In genomic region chr6:52203371-52204049, GRCm38 (mm10) we compare ENCODE assay signal across 7 mouse cellular contexts. TPM values are rescaled to one million over a fixed set of nuclear protein-coding genes. Genes with fewer than 3 reads are reported as not detected.
DNase-seq lines count a peak whose midpoint lies in the region; ATAC-seq and TF ChIP-seq lines count a peak whose summit lies in the region.

No protein-coding gene starts in this region.

- peak overlapping the region; percentile 30 for H3K9ac ChIP-seq in ES-E14 (ENCODE audit: insufficient read depth, low read depth, low read length, poor library complexity, severe bottlenecking)
- peak overlapping the region; percentile 68 for H3K9ac ChIP-seq in hindbrain, embryonic 16.5 days (ENCODE audit: low read depth, low read length)
- peak overlapping the region; percentile 21; the same call in 1 of the 2 replicates for H3K9ac ChIP-seq in liver, embryonic 15.5 days

- H3K4me2 ChIP-seq in hindbrain, embryonic 16.5 days (ENCODE audit: low read length): peak overlapping the region; percentile 48
- peak overlapping the region; percentile 61 for H3K4me2 ChIP-seq in liver, embryonic 15.5 days

- no peak for DNase-seq in ES-E14 (ENCODE audit: low read depth, low spot score)
- peak; percentile 60 for DNase-seq in adrenal gland, postnatal 10 days
- no peak for DNase-seq in thymus, adult 18-20 months
- DNase-seq in frontal cortex, postnatal 25 days (ENCODE audit: low spot score in 2 of 2): no peak
- no peak for DNase-seq in thymus, postnatal 25 days

- H3K36me3 ChIP-seq in ES-E14 (ENCODE audit: control insufficient read depth, insufficient read depth, low read length, poor library complexity, severe bottlenecking): no peaks in the 10 kb centered on the region
- no peaks in the 10 kb centered on the region for H3K36me3 ChIP-seq in hindbrain, embryonic 16.5 days (ENCODE audit: control insufficient read depth, insufficient read depth, low read length)
- no peaks in the 10 kb centered on the region for H3K36me3 ChIP-seq in liver, embryonic 15.5 days (replicated peaks)

- ATAC-seq in hindbrain, embryonic 16.5 days: peak; percentile 18; the same call in 1 of the 2 replicates
- ATAC-seq in liver, embryonic 15.5 days (ENCODE audit: insufficient read depth): no peak

- in situ Hi-C loops in ES-E14 (cut with MboI; ENCODE audit: low sequenced_read_pairs in 2 of 2, unreplicated experiment in 2 of 2): loop anchor here in 1 of 2 experiments (25.0 kb wide), 1 partner anchor 591 kb away; no protein-coding TSS in a partner anchor

- no peaks in the 10 kb centered on the region for H3K9me3 ChIP-seq in ES-E14 (ENCODE audit: control insufficient read depth, insufficient read depth, low read depth, low read length)
- no peaks in the 10 kb centered on the region for H3K9me3 ChIP-seq in hindbrain, embryonic 16.5 days (ENCODE audit: control insufficient read depth, low read length)
- no peaks in the 10 kb centered on the region for H3K9me3 ChIP-seq in liver, embryonic 15.5 days (replicated peaks)

- H3K27me3 ChIP-seq in hindbrain, embryonic 16.5 days (replicated peaks; ENCODE audit: control insufficient read depth, insufficient read depth, low read length): peaks cover 40% of the 10 kb centered on the region
- peaks cover 100% of the 10 kb centered on the region for H3K27me3 ChIP-seq in liver, embryonic 15.5 days

- peaks cover 0 to 4% of the 10 kb centered on the region in 2 experiments; a peak in 1 of 4 replicates for H3K4me1 ChIP-seq in ES-E14 (ENCODE audit: control insufficient read depth in 2 of 2, insufficient read depth in 2 of 2, low read length in 2 of 2, poor library complexity in 1 of 2)
- no peaks in the 10 kb centered on the region for H3K4me1 ChIP-seq in hindbrain, embryonic 16.5 days (ENCODE audit: control insufficient read depth, insufficient read depth, low read depth, low read length)
- H3K4me1 ChIP-seq in liver, embryonic 15.5 days (replicated peaks): peaks cover 4% of the 10 kb centered on the region

- under 1% methylated on average over 46 of the region's 46 CpGs for WGBS in hindbrain, embryonic 16.5 days
- WGBS in liver, embryonic 15.5 days (ENCODE audit: insufficient replicate concordance): 2% methylated on average over 45 of the region's 46 CpGs

- no peak overlapping the region for H3K27ac ChIP-seq in ES-E14 (ENCODE audit: insufficient read depth, low read depth, low read length, poor library complexity, severe bottlenecking)
- peak overlapping the region; percentile 88 for H3K27ac ChIP-seq in hindbrain, embryonic 16.5 days (ENCODE audit: low read depth, low read length)
- H3K27ac ChIP-seq in liver, embryonic 15.5 days (replicated peaks): no peak overlapping the region

- H3K4me3 ChIP-seq in ES-E14 (ENCODE audit: insufficient read depth in 1 of 2, low read depth in 1 of 2, low read length in 2 of 2, poor library complexity in 1 of 2, severe bottlenecking in 1 of 2): peak overlapping the region; percentile 54 to 72
- H3K4me3 ChIP-seq in hindbrain, embryonic 16.5 days (ENCODE audit: low read length): peak overlapping the region; percentile 48
- H3K4me3 ChIP-seq in liver, embryonic 15.5 days (replicated peaks): peak overlapping the region; percentile 50

TF ChIP-seq in ES-E14, 5 proteins besides CTCF, POLR2A, EP300 and RAD21:
- no peak for TF ChIP-seq ZC3H11A (IDR thresholded peaks at IDR 0.05; ENCODE audit: borderline replicate concordance, low read depth, low read length)
- no peak for TF ChIP-seq CHD2 (IDR thresholded peaks at IDR 0.05; ENCODE audit: low read depth, low read length)
- no peak for TF ChIP-seq MAFK (IDR thresholded peaks at IDR 0.05; ENCODE audit: insufficient read depth, low read depth, low read length)

RNA-seq across cellular contexts. Expression of gene Hoxa5, which starts 0.9 kb away (rescaled TPM):
- 0.49 TPM in 1 of 2 replicates, not detected in the other for total RNA-seq in ES-E14 (2012; rRNA removed)
- total RNA-seq in adrenal gland, postnatal 10 days (2021): 10 to 100 TPM; 28.0 to 28.2 TPM
- 85.9 and 106 TPM in 2 replicates for polyA plus RNA-seq in hindbrain, embryonic 16.5 days (2015; fragmentation: Nextera tagmentation; extraction: Ambion mirVana)
- 0.41 and 0.74 TPM in 2 replicates for polyA plus RNA-seq in liver, embryonic 15.5 days (2015; fragmentation: Nextera tagmentation; extraction: Ambion mirVana)

RNA-seq across cellular contexts. Expression of gene Hoxa6, which starts 5.0 kb away (rescaled TPM):
- total RNA-seq in ES-E14 (2012; rRNA removed): not detected in 2 replicates
- total RNA-seq in adrenal gland, postnatal 10 days (2021): 1 to 10 TPM; 4.8 to 8.6 TPM
- 9.4 and 9.9 TPM in 2 replicates for polyA plus RNA-seq in hindbrain, embryonic 16.5 days (2015; fragmentation: Nextera tagmentation; extraction: Ambion mirVana)
- polyA plus RNA-seq in liver, embryonic 15.5 days (2015; fragmentation: Nextera tagmentation; extraction: Ambion mirVana): not detected in 2 replicates

RNA-seq across cellular contexts. Expression of gene Hoxa3, which starts 9.6 kb away (rescaled TPM):
- 0.27 TPM in 1 of 2 replicates, not detected in the other for total RNA-seq in ES-E14 (2012; rRNA removed)
- total RNA-seq in adrenal gland, postnatal 10 days (2021): 10 to 100 TPM in 1 of 2 experiments, 1 to 10 TPM in 1; 5.9 to 13.5 TPM
- polyA plus RNA-seq in hindbrain, embryonic 16.5 days (2015; fragmentation: Nextera tagmentation; extraction: Ambion mirVana): 12.9 and 13.9 TPM in 2 replicates
- 0.18 and 0.20 TPM in 2 replicates for polyA plus RNA-seq in liver, embryonic 15.5 days (2015; fragmentation: Nextera tagmentation; extraction: Ambion mirVana)

RNA-seq across cellular contexts. Expression of gene Gm28308, which starts 9.6 kb away (rescaled TPM):
- 0.31 TPM in 1 of 2 replicates, not detected in the other for total RNA-seq in ES-E14 (2012; rRNA removed)
- total RNA-seq in adrenal gland, postnatal 10 days (2021): 1 to 10 TPM in 1 of 2 experiments, under 1 TPM in 1; 0.91 to 1.5 TPM
- polyA plus RNA-seq in hindbrain, embryonic 16.5 days (2015; fragmentation: Nextera tagmentation; extraction: Ambion mirVana): not detected in 2 replicates
- polyA plus RNA-seq in liver, embryonic 15.5 days (2015; fragmentation: Nextera tagmentation; extraction: Ambion mirVana): not detected in 2 replicates

RNA-seq across cellular contexts. Expression of gene Hoxa4, which starts 12.0 kb away (rescaled TPM):
- 0.13 TPM in 1 of 2 replicates, not detected in the other for total RNA-seq in ES-E14 (2012; rRNA removed)
- 10 to 100 TPM in 1 of 2 experiments, 1 to 10 TPM in 1; 8.0 to 11.4 TPM for total RNA-seq in adrenal gland, postnatal 10 days (2021)
- 5.6 and 8.8 TPM in 2 replicates for polyA plus RNA-seq in hindbrain, embryonic 16.5 days (2015; fragmentation: Nextera tagmentation; extraction: Ambion mirVana)
- polyA plus RNA-seq in liver, embryonic 15.5 days (2015; fragmentation: Nextera tagmentation; extraction: Ambion mirVana): 0.07 and 0.21 TPM in 2 replicates

Comparison
In these comparisons a context has a peak if more than half of its experiments do, and no peak if none do; other contexts are left out.
1. RNA of gene Hoxa5, which starts 0.9 kb away (total RNA-seq): 28.0 to 28.2 TPM in adrenal gland, postnatal 10 days; 0.49 TPM in ES-E14; every median in the first group is over 10 times any median in the second.
2. Peak in every context shown above with its lines, with median percentiles within 50 percentile points of each other: H3K4me3 ChIP-seq and H3K9ac ChIP-seq.